Mouse (Mus musculus) MEL (cell line): ENCODE data around the gene Pdzd3. TPM values are rescaled to one million over a fixed set of nuclear protein-coding genes. Genes with fewer than 3 reads are reported as not detected.
A peak's percentile ranks its signal among the peaks of the same experiment; 100 is the strongest.

Experiments used
- DNase-seq: peaks from one replicate; pipeline ENCODE4 v3.0.0; 2011; ENCODE audit warnings: low read depth, low spot score
- H3K27ac ChIP-seq: 2 replicates; pipeline ENCODE4 v1.5.1; 2012; ENCODE audit warnings: low read depth, mild to moderate bottlenecking, control low read depth, low read length, moderate library complexity; ENCODE audit not compliant: control insufficient read depth
- H3K27me3 ChIP-seq, 2 experiments: fragments of 150-350 bp in 1 of 2; sonication (generic) in 1 of 2; 2 replicates each; pipeline ENCODE4 v1.6.1; 2012; ENCODE audit warnings: low read length in 2 of 2, mild to moderate bottlenecking in 2 of 2, improper control_type of control experiment in 1 of 2, moderate library complexity in 1 of 2; ENCODE audit not compliant: insufficient read depth in 2 of 2, control insufficient read depth in 1 of 2
- H3K36me3 ChIP-seq, 2 experiments: 2 replicates each; pipeline ENCODE4 v1.6.1; 2012 to 2014; ENCODE audit warnings: low read length in 2 of 2, improper control_type of control experiment in 1 of 2, inconsistent platforms in 1 of 2, mild to moderate bottlenecking in 1 of 2; ENCODE audit not compliant: insufficient read depth in 2 of 2, control insufficient read depth in 1 of 2
- H3K4me1 ChIP-seq, 2 experiments: fragments of 150-350 bp in 1 of 2; sonication (generic) in 1 of 2; 2 replicates each; pipeline ENCODE4 v1.6.1; 2012; ENCODE audit warnings: low read length in 2 of 2, improper control_type of control experiment in 1 of 2, mild to moderate bottlenecking in 1 of 2; ENCODE audit not compliant: insufficient read depth in 2 of 2, control insufficient read depth in 1 of 2
- H3K4me3 ChIP-seq, 2 experiments: fragments of 150-350 bp in 1 of 2; sonication (generic) in 1 of 2; 2 replicates each; pipeline ENCODE4 v1.5.1; 2012; ENCODE audit warnings: low read depth in 2 of 2, low read length in 2 of 2, mild to moderate bottlenecking in 2 of 2, moderate library complexity in 2 of 2, control low read depth in 1 of 2, improper control_type of control experiment in 1 of 2; ENCODE audit not compliant: control insufficient read depth in 1 of 2, insufficient read depth in 1 of 2
- H3K79me2 ChIP-seq: 2 replicates; pipeline ENCODE4 v1.6.1; 2012; ENCODE audit warnings: mild to moderate bottlenecking, low read length, moderate library complexity; ENCODE audit not compliant: control insufficient read depth, poor library complexity, insufficient read depth
- H3K9ac ChIP-seq: 2 replicates; pipeline ENCODE4 v1.6.1; 2012; ENCODE audit warnings: low read depth, mild to moderate bottlenecking, control low read depth, low read length, moderate library complexity; ENCODE audit not compliant: control insufficient read depth, poor library complexity, severe bottlenecking
- H3K9me3 ChIP-seq: fragments of 150-350 bp; sonication (generic); replicated peaks from 2 replicates; pipeline ENCODE4 v1.6.1; 2012; ENCODE audit warnings: mild to moderate bottlenecking, low read length, improper control_type of control experiment, moderate library complexity; ENCODE audit not compliant: insufficient read depth
- CHD2 ChIP-seq: IDR thresholded peaks from 2 replicates; pipeline ENCODE4 v1.6.1; 2011; ENCODE audit warnings: low read length, improper control_type of control experiment
- ELF1 ChIP-seq: IDR thresholded peaks from 2 replicates; pipeline ENCODE4 v1.6.1; 2014; ENCODE audit warnings: low read depth, mild to moderate bottlenecking, inconsistent platforms, low read length, improper control_type of control experiment, moderate library complexity
- GABPA ChIP-seq: IDR thresholded peaks from 2 replicates; pipeline ENCODE4 v1.6.1; 2012; ENCODE audit warnings: low read depth, mild to moderate bottlenecking, inconsistent platforms, low read length, improper control_type of control experiment, moderate library complexity
- GATA1 ChIP-seq: IDR thresholded peaks from 2 replicates; pipeline ENCODE4 v1.6.1; 2011; ENCODE audit warnings: low read depth, low read length, improper control_type of control experiment
- HCFC1 ChIP-seq: IDR thresholded peaks from 2 replicates; pipeline ENCODE4 v1.6.1; 2012; ENCODE audit warnings: low read depth, mild to moderate bottlenecking, inconsistent platforms, low read length, improper control_type of control experiment, moderate library complexity
- JUND ChIP-seq: IDR thresholded peaks from 2 replicates; pipeline ENCODE4 v1.6.1; 2011; ENCODE audit warnings: low read depth, mild to moderate bottlenecking, improper control_type of control experiment, low read length
- KAT2A ChIP-seq: conservative IDR thresholded peaks from 2 replicates; pipeline ENCODE4 v1.6.1; 2012; ENCODE audit warnings: low read depth, low read length, improper control_type of control experiment, inconsistent platforms
- MAFK ChIP-seq: IDR thresholded peaks from 2 replicates; pipeline ENCODE4 v1.6.1; 2011; ENCODE audit warnings: low read depth, mild to moderate bottlenecking, low read length, improper control_type of control experiment, borderline replicate concordance
- MAZ ChIP-seq: IDR thresholded peaks from 2 replicates; pipeline ENCODE4 v1.6.1; 2012; ENCODE audit warnings: low read depth, mild to moderate bottlenecking, inconsistent platforms, low read length, improper control_type of control experiment
- MEF2A ChIP-seq: IDR thresholded peaks from 2 replicates; pipeline ENCODE4 v1.6.1; 2014; ENCODE audit warnings: low read depth, mild to moderate bottlenecking, inconsistent platforms, low read length, improper control_type of control experiment; ENCODE audit not compliant: poor library complexity, insufficient replicate concordance, severe bottlenecking; ENCODE audit errors: extremely low read depth
- MYB ChIP-seq: IDR thresholded peaks from 2 replicates; pipeline ENCODE4 v1.6.1; 2011; ENCODE audit warnings: mild to moderate bottlenecking, low read depth, low read length, improper control_type of control experiment
- NELFE ChIP-seq: IDR thresholded peaks from 2 replicates; pipeline ENCODE4 v1.6.1; 2011; ENCODE audit warnings: low read depth, low read length, improper control_type of control experiment
- NRF1 ChIP-seq: IDR thresholded peaks from 2 replicates; pipeline ENCODE4 v1.6.1; 2014; ENCODE audit warnings: low read depth, mild to moderate bottlenecking, inconsistent platforms, low read length, improper control_type of control experiment, moderate library complexity; ENCODE audit not compliant: poor library complexity, insufficient read depth, severe bottlenecking
- POLR2A ChIP-seq, 2 experiments: IDR thresholded peaks; 2 replicates each; pipeline ENCODE4 v1.6.1; 2011 to 2012; ENCODE audit warnings: low read length in 2 of 2, mild to moderate bottlenecking in 2 of 2, control low read depth in 1 of 2, improper control_type of control experiment in 1 of 2, low read depth in 1 of 2, moderate library complexity in 1 of 2; ENCODE audit not compliant: control insufficient read depth in 1 of 2, insufficient read depth in 1 of 2, poor library complexity in 1 of 2
- POLR2AphosphoS5 ChIP-seq: IDR thresholded peaks from 2 replicates; pipeline ENCODE4 v1.6.1; 2012; ENCODE audit warnings: low read depth, borderline replicate concordance, mild to moderate bottlenecking, inconsistent platforms, low read length, moderate library complexity, mixed read lengths
- RAD21 ChIP-seq: IDR thresholded peaks from 2 replicates; pipeline ENCODE4 v1.6.1; 2011; ENCODE audit warnings: mild to moderate bottlenecking, low read depth, low read length, improper control_type of control experiment
- RCOR1 ChIP-seq: IDR thresholded peaks from 2 replicates; pipeline ENCODE4 v1.6.1; 2012; ENCODE audit warnings: low read depth, mild to moderate bottlenecking, inconsistent platforms, low read length, improper control_type of control experiment
- SMC3 ChIP-seq: IDR thresholded peaks from 2 replicates; pipeline ENCODE4 v1.6.1; 2011; ENCODE audit warnings: low read depth, low read length, improper control_type of control experiment
- TAL1 ChIP-seq: IDR thresholded peaks from 2 replicates; pipeline ENCODE4 v1.6.1; 2012; ENCODE audit warnings: mild to moderate bottlenecking, inconsistent platforms, low read length, moderate library complexity, mixed read lengths
- UBTF ChIP-seq: IDR thresholded peaks from 2 replicates; pipeline ENCODE4 v1.6.1; 2012; ENCODE audit warnings: low read depth, mild to moderate bottlenecking, inconsistent platforms, low read length, improper control_type of control experiment, moderate library complexity, borderline replicate concordance; ENCODE audit not compliant: insufficient read depth
- USF1 ChIP-seq: IDR thresholded peaks from 2 replicates; pipeline ENCODE4 v1.6.1; 2014; ENCODE audit warnings: low read depth, mild to moderate bottlenecking, inconsistent platforms, low read length, improper control_type of control experiment, moderate library complexity
- USF2 ChIP-seq, 2 experiments: IDR thresholded peaks; 2 replicates each; pipeline ENCODE4 v1.6.1; 2011 to 2012; ENCODE audit warnings: improper control_type of control experiment in 2 of 2, low read length in 2 of 2, borderline replicate concordance in 1 of 2, inconsistent platforms in 1 of 2, low read depth in 1 of 2, mild to moderate bottlenecking in 1 of 2; ENCODE audit not compliant: insufficient read depth in 1 of 2
- ZC3H11A ChIP-seq: IDR thresholded peaks from 2 replicates; pipeline ENCODE4 v1.6.1; 2012; ENCODE audit warnings: low read depth, mild to moderate bottlenecking, inconsistent platforms, low read length, improper control_type of control experiment
- ZKSCAN1 ChIP-seq: IDR thresholded peaks from 2 replicates; pipeline ENCODE4 v1.6.1; 2012; ENCODE audit warnings: low read depth, mild to moderate bottlenecking, inconsistent platforms, low read length, improper control_type of control experiment, moderate library complexity
- ZMIZ1 ChIP-seq: IDR thresholded peaks from 2 replicates; pipeline ENCODE4 v1.6.1; 2012; ENCODE audit warnings: low read depth, mild to moderate bottlenecking, inconsistent platforms, low read length, improper control_type of control experiment, moderate library complexity
- ZNF384 ChIP-seq: IDR thresholded peaks from 2 replicates; pipeline ENCODE4 v1.6.1; 2012; ENCODE audit warnings: low read depth, mild to moderate bottlenecking, inconsistent platforms, low read length, improper control_type of control experiment
- polyA plus RNA-seq, 2 experiments: library from polyadenylated mRNA; stranded (reverse) in 1 of 2; unstranded in 1 of 2; fragments of >175 nt in 1 of 2; fragments of >200 nt in 1 of 2; gene quantifications; 2 replicates each; pipeline versions ENCODE4 v1.2.1 to v1.2.4; 2012; ENCODE audit warnings: low replicate concordance in 2 of 2, low read depth in 1 of 2; ENCODE audit not compliant: insufficient read length in 2 of 2, insufficient read depth in 1 of 2, missing spikeins in 1 of 2
- total RNA-seq: library from RNA; depleted of rRNA; stranded (reverse); fragments of 300-350 nt; gene quantifications from 2 replicates; pipeline ENCODE4 v1.2.3, GENCODE M21; 2012

Gene Pdzd3
- total and polyA plus RNA-seq, 3 experiments, result 0.06 TPM; not detected in 2

- TF ChIP-seq RAD21 (no peak), HCFC1 (peak; percentile 63; the same call in 1 of the 2 replicates), MEF2A (no peak), MAZ (no peak; the same call in 1 of the 2 replicates), GATA1 (peak; percentile 92), GABPA (no peak), USF1 (0 out of 2 replicates have a peak, but pooled peaks have one; percentile 13), CHD2 (peak; percentile 58; the same call in 1 of the 2 replicates), MAFK (peak; percentile 74; the same call in 1 of the 2 replicates), NRF1 (no peak), KAT2A (peak; percentile 38; the same call in 1 of the 2 replicates), ZNF384 (peak; percentile 65), ZMIZ1 (no peak)
- TF ChIP-seq, all 39 proteins: peak for 24
These were observed 18.1 kb downstream of the Pdzd3 start (continued) for GRCm38 (mm10) chr9:44233021-44233801.

GRCm38 (mm10) chr9:44231609-44232008 is 19.7 kb downstream of the Pdzd3 start:
- Histone ChIP-seq H3K36me3 (peaks cover 0 to 18% of the 10 kb centered on the region in 2 experiments; a peak in 3 of 4 replicates), H3K27me3 (no peaks in the 10 kb centered on the region), H3K4me1 (peaks cover 0 to 6% of the 10 kb centered on the region in 2 experiments; a peak in 3 of 4 replicates), H3K9ac (no peak overlapping the region), H3K4me3 (no peak overlapping the region), H3K79me2 (peaks cover 44% of the 10 kb centered on the region), H3K9me3 (no peaks in the 10 kb centered on the region), H3K27ac (no peak overlapping the region)
- no peak for DNase-seq
- TF ChIP-seq MAFK (no peak), ZC3H11A (no peak), UBTF (no peak), NELFE (no peak), JUND (no peak), USF2 (IDR thresholded peaks at IDR 0.05; ENCODE audit: borderline replicate concordance in 1 of 2, insufficient read depth in 1 of 2, low read depth in 1 of 2, low read length in 2 of 2) (no peak), POLR2A (IDR thresholded peaks at IDR 0.05; ENCODE audit: control insufficient read depth in 1 of 2, insufficient read depth in 1 of 2, low read depth in 1 of 2, low read length in 2 of 2, poor library complexity in 1 of 2) (no peak), ZKSCAN1 (no peak), GATA1 (no peak), MYB (no peak), CHD2 (no peak), TAL1 (no peak), ELF1 (no peak), RCOR1 (no peak), POLR2AphosphoS5 (no peak), USF1 (no peak), SMC3 (no peak)
